Mouse (Mus musculus) 3T3-L1 (cell line): Measurements from ENCODE around the gene Gprasp1.
"Not testable (repeated sequence)": the region's sequence is repeated elsewhere in the genome, so short reads cannot be mapped to it uniquely, and the experiment has no call there.

Experiments
- DNase-seq: peaks from one replicate; pipeline ENCODE4 v3.0.0-alpha.2; 2015; ENCODE audit warnings: low read depth, low spot score

Gene Gprasp1

GRCm38 (mm10) chrX:135742304-135743055 lies at the start of gene Gprasp1, which contains the start of gene Armcx5:
Gene Gprasp1, plus strand, starts transcription at chrX:135742733.
Gene Armcx5, plus strand, starts transcription at chrX:135742733.
- peak; percentile 88 for DNase-seq

GRCm38 (mm10) chrX:135693633-135694032 lies 48.9 kb upstream of the Gprasp1 start, which contains the start of gene Tcp11x2:
Gene Tcp11x2, minus strand, starts transcription at chrX:135693790.
- DNase-seq, result no peak

- DNase-seq, result no peak
These were observed 39.4 kb upstream of the Gprasp1 start for GRCm38 (mm10) chrX:135703111-135703510.

DNA sequence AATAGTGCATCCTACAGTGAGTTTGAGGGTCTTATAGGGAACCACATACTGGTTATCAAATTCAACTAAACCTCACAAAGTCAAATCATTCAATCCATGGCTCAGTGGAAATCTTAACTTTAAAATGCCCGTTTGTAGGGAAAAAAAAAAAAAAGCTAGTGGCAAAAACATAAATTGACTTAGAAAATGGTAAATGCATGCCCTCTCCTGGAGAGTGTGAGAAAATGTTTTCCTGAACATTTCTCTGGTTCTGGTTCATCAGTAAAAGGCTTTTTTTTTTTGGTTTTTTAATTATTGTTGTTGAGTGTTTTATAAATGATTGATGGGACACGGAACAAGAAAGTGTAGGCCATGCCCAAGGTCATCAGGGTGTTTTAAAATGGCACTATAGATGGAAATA lies 38.2 kb upstream of the Gprasp1 start:
- peak; percentile 3 for DNase-seq

DNA sequence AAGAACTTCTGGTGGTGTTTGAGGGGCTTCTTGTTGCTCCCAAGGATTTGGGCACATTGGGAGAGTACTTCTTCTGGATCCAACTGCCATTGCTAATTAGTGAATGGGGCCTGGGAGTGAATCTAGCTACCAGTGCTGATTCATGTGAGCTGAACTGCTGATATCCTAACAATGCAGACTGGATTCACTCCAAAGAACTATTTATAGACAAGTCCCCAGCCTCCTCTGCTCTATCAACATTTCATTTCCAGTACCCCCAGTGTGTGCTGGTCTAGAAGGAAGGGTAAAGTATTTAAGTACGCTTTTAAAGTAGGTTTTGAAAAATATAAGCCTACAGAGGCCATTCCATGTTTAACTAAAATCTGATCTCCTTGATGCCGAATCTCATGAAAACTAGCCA lies 29.7 kb upstream of the Gprasp1 start:
- DNase-seq, result no peak

- DNase-seq, result no peak
These were observed 17.4 kb upstream of the Gprasp1 start, which contains the start of gene Tmsb15a for GRCm38 (mm10) chrX:135725161-135725560. Gene Tmsb15a, minus strand, starts transcription at chrX:135725261.

- no peak for DNase-seq
These were observed 3.6 kb upstream of the Gprasp1 start for GRCm38 (mm10) chrX:135738730-135739520.

DNA sequence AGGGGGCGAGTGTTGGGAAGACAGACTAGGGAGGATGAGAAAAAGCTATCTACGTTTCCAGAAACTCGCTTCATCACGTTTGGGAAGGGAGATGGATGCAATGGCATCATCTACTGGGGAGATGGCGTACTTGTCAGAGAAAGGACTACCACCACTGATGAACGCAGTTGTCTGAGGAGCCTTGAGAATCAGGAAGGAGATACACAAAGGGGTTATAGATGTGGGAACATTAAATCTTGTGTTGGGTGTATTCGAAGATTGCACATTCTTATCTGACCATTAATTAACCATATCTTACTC lies 473 bp downstream of the Gprasp1 start:
- DNase-seq, result peak; percentile 50

GRCm38 (mm10) chrX:135745376-135745775 lies 2.8 kb downstream of the Gprasp1 start:
- DNase-seq, result not testable (repeated sequence)

DNA sequence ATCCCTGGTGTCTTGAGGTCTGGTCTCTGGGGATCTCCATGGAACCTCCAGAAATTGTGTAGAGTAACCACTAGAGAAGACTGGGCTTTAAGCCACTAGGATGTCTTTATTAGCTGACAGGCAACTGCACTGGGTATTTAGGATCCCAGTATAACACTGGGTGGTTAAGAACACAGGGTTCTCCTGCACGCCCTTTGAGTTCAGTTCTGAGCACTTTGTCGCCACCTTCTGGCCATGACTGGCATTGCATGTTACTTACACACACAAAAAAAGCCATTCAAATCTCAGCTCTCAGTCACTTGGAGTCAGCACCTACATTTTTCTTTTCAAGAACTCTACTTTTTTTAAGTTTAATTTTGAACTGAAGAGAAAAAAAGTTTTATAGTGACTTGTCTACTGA lies 10.3 kb downstream of the Gprasp1 start:
- peak; percentile 82 for DNase-seq

DNA sequence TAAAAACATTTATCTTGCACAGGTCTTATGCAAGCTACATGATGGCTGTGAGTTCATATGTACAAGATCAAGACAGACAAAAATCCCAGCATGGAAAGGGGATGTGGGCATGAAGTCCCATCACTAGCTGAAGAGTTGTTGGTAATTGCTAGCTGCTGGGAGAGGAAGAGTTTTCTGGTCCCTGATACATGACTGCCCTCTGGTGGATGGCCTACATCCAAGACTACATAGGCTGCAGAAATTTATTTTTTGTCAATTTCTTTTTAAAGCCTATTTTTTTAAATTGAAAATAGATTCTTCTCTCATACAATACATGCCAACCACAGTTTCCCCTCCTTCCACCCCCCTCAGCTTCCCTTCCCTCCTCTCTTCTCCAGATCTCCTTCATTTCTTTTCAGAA lies 19.2 kb downstream of the Gprasp1 start:
- DNase-seq, result peak; percentile 64

DNA sequence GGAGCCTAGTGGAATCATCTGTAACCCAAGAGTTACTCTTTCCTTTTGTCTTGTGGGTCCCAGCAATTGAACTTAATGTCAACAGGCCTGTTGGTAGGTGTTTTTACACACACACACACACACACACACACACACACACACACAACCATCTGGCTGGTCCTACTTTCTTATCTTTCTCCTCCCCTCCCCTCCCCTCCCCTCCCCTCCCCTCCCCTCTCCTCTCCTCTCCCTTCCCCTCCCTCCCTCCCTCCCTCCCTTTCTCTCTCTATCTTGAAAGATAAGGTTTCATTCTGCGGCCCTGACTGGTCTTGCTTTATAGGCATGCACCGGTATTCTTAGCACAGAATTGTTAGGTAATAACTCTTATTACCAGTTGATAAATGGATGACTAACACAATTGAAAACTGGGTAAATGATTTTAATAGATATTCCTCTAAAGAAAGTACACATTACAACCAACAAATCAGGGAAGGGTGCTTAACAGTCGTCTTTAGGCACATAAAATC lies 25.6 kb downstream of the Gprasp1 start:
- DNase-seq, result no peak

- no peak for DNase-seq
These were observed 26.0 kb downstream of the Gprasp1 start for GRCm38 (mm10) chrX:135768565-135768964.

DNA sequence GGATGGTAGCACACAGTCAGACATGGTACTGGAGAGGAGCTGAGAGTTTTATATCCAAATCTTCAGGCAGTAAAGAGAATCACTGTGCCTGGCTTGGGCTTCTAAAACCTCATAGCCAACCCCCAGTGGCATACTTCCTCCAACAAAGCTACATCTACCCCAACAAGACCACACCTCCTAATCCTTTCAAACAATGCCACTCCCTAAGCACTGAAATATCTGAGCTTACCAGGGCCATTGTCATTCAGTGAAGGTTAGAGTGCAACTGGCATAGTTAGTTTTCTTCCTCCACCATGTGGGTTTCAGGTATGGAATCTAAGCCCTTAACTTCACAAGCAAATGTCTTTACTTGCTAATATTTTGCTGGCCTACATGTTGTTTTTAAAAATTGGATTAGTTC lies 49.0 kb downstream of the Gprasp1 start:
- no peak for DNase-seq

- no peak for DNase-seq
These were observed 49.8 kb downstream of the Gprasp1 start for GRCm38 (mm10) chrX:135792326-135792725.

DNA sequence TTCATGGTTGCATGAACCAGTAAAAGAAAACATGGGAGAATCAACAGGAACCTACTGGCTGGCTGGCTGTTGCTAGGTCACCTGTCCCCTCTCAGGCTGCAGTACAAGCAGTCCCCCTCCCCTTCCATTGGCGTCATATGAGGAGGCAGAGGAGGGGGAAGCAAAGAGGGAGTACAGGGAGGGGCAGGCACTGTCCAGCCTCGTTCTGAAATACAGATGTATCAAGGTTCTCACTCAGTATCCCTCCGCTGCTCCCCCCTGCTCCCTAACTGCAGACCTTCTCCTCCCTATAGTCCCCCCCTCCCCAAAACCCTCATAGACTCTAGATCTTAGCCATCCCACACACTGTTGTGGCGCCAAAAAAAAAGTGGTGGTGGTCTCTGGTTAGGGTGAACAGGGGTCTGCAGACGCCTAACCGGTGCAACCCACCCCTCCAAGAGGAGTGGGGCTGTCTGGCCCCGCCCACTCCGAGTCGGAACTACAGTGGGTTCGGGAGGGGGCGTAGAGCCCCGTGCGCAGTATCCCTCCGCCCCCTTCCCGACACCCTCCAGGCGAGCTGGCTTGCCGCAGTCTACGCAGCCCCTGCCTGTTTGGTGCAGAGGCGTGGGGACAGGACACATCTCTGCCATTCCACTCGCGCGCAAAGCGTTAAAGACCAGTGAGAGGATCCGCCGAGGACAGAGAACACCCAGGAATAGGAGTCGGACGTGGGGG lies 53.2 kb downstream of the Gprasp1 start:
- not testable (repeated sequence) for DNase-seq

GRCm38 (mm10) chrX:135796305-135797211 lies 54.0 kb downstream of the Gprasp1 start:
- DNase-seq, result not testable (repeated sequence)

DNA sequence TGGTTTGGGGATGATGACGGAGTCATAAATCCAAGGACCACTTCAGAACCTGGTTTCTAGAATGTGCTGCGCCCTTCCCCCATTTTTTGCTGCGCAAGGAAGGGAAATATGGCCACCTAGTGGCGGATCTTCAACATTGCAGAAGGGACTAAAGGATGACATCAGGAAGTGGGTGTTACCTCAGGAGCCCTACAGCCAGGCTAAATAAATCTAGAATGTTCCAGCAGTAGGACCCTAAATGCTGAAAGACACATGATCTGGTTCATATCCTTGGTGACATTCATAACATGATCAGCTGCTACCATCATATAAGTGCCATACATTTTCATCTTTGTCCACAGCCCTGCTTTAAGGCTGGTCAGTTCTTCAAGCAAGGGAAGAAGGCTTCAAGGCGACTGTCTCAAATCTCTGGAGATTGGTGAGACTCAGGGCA lies 54.7 kb downstream of the Gprasp1 start, which contains the start of gene Bhlhb9:
Gene Bhlhb9 (plus strand): TSS at position 383 of the 433 bp plus-strand sequence.
- peak; percentile 61 for DNase-seq

DNA sequence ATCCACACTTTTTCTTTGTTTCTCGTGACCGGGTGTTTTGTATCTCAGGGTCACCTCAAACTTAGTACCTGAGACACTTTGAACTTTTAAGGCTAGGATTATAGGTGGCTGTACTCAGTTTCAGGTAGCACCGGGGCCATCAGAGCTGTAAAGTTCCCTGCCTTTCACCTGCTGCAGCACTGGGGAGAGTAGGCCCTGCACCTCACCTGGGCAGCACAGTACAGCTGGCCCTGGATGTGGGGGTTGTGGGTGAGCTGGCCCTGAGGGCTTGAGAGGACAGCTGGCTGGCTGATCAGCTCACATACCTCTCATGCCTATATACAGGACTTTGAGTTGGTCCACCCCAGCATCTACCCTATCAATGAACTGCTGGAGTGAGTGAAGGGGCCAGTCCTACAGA lies 61.6 kb downstream of the Gprasp1 start:
- no peak for DNase-seq

DNA sequence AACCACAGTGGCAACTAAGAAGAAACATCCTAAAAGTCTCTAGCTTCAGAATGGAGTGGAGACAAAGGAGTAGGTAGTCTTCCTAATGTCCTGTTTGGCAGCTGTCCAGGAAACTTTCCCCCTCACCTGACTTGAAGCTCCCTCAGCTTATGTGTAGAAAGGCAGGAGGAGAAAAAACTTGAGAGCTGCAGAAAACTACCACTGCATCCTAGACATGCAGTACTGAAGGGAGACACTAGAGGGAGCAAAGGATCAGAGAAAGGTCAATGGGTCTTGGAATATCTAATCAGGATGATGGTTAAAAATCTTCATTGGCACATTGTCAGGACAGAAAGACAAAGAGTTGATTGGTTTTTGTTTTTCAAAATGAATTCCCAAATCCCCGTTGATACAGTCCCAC lies 63.2 kb downstream of the Gprasp1 start:
- DNase-seq, result peak; percentile 65

DNA sequence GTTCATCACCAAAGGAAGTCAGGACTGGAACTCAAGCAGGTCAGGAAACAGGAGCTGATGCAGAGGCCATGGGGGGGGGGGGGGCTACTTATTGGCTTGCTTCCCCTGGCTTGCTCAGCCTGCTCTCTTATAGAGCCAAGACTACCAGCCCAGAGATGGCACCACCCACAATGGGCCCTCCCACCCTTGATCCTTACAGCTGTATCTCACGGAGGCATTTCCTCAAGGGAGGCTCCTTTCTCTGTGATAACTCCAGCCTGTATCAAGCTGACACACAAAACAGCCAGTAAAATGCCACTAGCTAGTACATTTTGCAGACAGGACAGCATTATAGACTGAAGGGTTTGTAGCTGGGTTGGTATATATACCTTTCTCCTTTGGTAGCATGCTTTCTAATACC lies 93.4 kb downstream of the Gprasp1 start:
- DNase-seq, result not testable (repeated sequence)
